Mouse (Mus musculus) right cerebral cortex, adult 18-20 months (tissue): ENCODE measurements at regions not wholly inside any gene's neighbourhood (a gene's known extent, or its start where the extent isn't known, plus 50 kb on each side); places are given as distances from the start of the nearest gene placed in this dataset.

ENCODE experiments used
- DNase-seq: peaks from one replicate; pipeline ENCODE4 v3.0.0; 2022; ENCODE audit warnings: mixed read lengths

GRCm38 (mm10) chr4:53319051-53319450, 121.2 kb upstream of the Slc44a1 start:
- DNase-seq: no peak

- DNase-seq: no peak
Measured at GRCm38 (mm10) chr4:53318181-53318580, 122.0 kb upstream of the Slc44a1 start.

DNA sequence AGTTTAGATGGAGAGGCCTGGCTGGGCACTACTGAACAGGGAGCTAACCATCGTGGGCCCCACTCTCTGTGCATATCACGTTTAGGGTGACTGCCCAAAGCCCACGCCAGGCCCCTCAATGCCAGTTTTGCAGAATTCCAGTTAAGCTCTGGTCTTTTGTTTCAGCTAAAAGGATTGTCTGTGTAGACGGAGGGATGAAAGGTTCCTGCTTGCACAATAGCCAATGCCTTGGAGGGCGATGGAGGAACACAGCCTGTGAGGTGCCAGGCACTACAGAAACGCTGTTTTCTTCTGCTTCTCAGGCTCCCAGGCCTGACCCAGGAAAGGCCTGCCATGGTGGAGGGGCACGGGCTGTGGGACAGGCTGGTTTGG, 122.8 kb upstream of the Slc44a1 start:
- no peak for DNase-seq

GRCm38 (mm10) chr4:53316796-53317452, 123.3 kb upstream of the Slc44a1 start:
- no peak for DNase-seq

DNA sequence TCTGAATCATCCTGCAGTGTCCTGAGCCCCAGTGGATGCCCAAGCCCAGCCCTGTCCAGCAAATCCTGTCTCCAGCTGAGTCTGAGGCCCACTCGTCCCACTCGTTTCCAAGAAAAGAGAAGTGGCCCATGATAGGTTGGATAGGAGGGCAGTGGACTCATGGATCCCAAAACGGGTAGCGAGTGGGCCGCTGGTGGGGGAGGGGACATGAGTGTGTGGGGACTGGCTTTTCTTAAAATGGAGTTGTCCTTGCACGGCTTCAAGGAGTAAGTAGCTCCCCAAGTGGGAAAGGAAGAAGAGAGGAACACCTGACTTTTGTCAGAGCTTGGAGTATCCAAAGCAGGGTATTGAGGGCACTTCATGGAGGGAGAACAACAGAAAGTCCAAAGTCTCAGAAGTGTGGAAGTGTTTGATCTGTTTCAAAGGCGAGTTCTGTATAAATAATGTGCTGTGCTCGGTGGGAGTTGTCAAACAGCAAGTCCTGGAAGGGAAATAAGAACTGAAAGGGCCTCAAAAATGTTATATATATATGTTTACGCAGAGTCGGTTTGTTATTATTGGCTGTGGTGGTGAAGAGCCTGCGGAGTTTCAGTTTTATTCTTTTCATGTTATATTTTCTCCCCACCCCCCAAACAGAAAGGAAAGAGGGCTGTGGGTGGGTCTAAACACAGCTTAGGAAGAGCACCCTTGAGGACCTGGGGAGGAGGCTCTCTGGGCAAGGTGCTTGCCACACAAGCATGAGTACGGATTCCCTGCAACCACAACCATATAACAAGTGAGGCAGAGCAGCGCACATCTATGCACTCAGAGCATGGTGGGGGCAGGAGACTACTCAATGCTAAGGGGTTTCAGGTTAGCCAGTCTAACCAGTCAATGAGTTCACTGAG, 124.1 kb upstream of the Slc44a1 start:
- no peak for DNase-seq

DNA sequence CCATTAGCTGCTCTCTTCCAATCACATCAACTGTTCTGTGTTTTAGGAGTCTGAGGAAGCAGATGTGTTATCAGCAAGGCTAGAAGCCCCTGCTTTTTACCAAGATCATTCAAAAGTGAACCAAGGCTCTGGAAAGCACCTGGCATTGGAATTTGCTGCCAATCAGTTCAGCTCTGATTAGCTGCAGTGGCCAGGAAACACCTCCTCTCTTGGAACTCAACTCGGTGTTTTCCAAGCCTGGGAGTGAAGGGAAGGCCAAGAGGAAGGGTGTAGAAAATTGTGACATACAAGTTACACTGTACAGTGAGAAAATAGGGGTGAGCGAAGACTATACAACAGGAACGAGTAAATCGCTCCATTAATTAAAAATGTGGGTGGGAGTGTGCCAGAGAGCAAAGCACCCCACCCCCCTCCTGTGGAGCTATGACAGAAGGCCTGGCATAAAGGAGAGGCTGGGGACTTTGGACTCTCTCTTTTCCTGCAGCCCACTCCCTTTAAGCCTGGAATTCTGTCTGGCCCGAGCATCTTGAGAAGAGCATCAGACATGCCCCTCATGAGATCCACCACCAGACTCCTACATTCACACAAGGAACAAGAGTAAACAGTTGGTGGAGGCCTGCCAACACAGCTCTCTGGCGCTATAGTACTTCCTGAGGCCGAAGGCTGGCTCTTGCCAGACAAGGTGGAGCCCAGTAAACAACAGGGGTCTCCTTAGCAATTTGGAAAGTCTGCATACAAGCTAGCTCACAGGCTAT, 124.9 kb upstream of the Slc44a1 start:
- DNase-seq: no peak

- DNase-seq: no peak
Measured at GRCm38 (mm10) chr4:53314076-53314475, 126.1 kb upstream of the Slc44a1 start.

GRCm38 (mm10) chr4:53307121-53307520, 133.1 kb upstream of the Slc44a1 start:
- no peak for DNase-seq

DNA sequence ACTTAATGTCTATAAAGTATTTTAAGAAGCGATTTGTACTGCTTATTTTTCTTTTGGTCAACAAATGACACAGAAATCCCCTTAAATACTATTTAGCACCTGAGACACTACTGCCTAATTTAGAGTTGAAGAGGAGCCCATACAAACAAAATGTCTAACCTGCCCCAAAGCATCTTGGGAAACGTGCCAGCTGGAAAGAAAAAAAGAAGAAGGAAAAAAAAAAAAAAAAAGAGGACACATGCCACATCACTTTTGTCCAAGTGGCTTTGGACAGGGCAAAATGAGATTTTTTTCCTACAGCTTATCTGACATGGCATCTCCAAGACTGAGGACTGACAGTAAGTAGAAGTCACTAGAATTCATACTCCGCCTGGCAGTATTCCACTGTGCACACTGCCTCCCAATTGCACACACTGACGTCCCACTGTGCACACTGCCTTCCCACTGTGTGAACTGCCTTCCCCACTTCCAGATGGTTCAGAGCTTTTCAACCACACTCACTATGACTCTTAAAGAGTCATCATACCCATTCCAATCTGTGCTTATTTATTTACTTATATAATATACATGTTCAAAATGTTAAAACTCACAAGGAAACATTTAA, 135.3 kb upstream of the Slc44a1 start:
- DNase-seq: no peak

DNA sequence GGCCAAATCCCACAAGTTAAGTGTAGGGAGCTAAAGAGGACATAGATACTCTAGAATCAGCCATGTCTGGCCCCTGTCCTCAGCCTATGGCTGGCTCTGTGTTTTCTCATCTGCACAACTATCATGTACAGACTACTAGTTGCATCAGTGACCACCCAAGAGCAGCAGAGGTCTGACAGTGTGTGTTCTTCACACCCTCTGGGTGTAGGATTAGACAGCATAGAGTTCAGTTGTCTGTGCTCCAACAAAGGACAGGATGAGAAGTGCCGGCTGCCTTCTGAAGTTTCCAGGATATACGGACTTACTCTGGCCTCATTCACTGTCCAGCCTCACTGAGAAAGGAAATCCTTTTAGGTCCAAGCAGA, 135.9 kb upstream of the Slc44a1 start:
- no peak for DNase-seq

DNA sequence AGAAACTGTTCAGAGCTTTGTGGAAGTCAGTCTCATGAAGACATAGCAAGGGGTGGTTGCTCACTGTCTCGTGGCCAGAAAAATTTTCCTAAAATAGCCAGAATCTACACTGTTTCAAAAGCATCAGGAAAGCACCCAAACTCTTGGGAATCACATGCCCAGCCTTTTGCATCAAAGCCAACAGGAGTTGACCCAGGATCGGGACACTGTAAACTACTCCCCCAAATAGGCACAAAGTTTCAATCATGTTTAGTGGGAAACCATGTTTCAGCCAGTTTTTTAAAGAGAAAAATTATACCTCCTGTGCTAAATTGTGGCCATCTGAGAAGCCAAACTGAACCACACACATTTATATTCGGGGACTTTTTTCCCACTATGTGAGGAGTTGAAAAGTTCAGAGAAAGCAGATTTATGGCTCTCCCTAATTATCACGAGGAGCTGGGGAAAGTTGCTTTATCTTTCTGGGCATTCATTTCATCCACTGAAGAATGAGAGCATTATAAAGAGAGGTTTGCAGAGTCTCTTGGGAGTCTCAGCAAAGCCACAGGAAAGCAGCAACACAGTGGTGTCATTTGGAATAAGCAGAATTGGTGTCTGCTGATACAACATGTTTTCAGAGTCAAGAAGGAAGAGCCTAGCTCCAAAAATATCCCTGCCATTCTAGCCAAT, 136.5 kb upstream of the Slc44a1 start:
- no peak for DNase-seq

DNA sequence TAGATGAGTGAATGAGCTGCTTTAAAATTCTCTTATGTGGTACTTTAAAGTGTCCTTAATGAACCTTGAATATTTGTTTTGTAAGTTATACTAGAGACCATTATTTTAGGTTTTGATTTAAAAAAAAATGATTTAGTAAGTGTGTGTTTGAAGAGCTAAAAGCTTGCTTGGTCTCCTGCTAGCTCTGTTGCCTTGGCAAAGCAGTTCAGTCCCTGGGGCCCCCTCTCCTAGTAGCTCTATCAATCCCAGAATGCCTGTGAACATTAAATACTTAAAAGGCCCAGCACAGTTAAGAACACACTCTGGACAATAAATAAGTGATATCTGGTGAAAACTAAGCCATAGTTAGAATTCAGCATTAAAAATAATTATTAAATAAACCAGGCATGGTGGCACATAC, 138.3 kb upstream of the Abca1 start:
- DNase-seq: no peak

DNA sequence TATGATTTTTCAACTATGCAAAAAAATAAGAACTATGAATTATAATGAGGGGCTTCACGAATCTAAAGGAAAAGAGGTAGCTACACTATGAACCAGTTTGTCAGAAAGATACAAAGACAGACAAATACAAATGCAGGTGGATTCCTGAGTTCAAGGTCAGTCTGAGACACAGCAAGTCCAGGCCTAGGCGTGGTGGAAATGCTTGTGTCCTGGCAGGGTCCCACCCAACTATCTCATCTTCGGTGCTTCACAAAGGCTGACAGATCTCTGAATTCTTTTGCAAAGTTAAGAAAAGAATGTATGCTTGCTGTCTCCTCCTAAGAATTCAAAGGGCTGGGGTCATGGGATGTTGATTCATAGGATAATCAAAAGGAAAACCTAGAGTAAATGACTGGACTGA, 132.9 kb upstream of the Abca1 start:
- DNase-seq: no peak

GRCm38 (mm10) chr4:53277741-53278525, 118.2 kb upstream of the Abca1 start:
- no peak for DNase-seq

DNA sequence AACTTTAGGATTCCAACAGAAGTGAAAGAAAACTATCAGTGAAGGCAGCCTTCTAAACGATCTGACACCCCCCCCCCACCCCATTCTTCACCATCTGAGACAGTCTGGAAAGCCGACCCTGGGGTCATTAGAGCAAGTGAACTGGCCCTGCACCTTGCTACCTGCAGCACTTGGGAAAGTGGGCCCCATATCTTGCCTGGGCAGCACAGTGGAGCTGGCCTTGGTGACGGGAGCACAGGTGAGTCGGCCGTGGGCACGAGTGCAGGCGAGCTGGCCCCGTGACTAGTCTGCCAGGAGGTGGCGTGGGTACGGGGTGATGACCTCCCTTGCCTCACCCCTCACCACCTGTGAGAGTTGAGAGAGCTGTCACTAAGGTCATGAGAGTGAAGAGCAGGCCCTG, 110.7 kb upstream of the Abca1 start:
- no peak for DNase-seq

DNA sequence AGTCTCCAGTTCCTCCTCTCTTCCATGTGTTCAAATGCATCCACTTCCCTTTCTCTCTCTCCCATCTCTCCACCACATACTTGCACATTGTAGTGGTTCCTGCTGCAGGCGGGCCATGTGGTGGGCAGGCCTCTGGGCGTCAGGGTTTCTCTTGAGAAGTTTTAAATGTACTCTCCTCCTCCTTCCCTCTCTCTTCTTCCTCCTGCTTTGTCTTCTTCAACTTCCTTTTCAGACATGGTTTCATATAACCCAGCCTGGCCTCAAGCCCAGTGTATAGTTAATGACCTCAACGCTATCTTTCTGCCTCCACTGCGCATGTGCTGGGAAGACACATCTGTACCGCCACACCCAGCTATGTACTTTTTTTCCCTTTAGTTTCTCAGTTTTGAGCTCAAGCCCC, 110.3 kb upstream of the Abca1 start:
- DNase-seq: no peak

- DNase-seq: no peak
Measured at GRCm38 (mm10) chr4:53269251-53269842, 109.7 kb upstream of the Abca1 start.

- no peak for DNase-seq
Measured at GRCm38 (mm10) chr4:53264901-53265300, 105.2 kb upstream of the Abca1 start.

- no peak for DNase-seq
Measured at GRCm38 (mm10) chr4:53264501-53264900, 104.8 kb upstream of the Abca1 start.

GRCm38 (mm10) chr4:53263776-53264175, 104.1 kb upstream of the Abca1 start:
- peak; percentile 73 for DNase-seq

DNA sequence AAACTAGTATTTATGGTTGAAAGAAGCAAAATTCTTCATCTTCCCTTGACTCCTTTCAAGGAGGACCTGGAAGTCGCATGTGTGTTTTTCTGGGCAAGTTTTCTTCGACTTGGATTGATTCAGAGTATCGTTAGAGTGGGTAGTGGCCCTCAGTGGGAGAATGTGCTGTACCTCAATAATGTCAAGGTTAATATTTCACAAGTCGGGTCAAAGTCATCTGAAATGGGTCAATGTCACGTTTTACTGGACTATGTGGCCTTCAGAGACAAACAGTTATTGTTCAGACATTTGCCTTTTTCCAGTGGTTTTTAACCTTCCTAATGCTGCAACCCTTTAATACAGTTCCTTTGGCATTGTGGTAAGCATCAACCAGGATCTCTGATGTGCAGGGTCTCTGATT, 102.8 kb upstream of the Abca1 start:
- no peak for DNase-seq
